ENCODE assay signal across 26 mouse cellular contexts in genomic region chr3:145947539-145948204, GRCm38 (mm10). TPM values are rescaled to one million over a fixed set of nuclear protein-coding genes. Genes with fewer than 3 reads are reported as not detected.
DNase-seq lines count a peak whose midpoint lies in the region; ATAC-seq lines count a peak whose summit lies in the region.
"Had no signal": no experiment of that assay in that cellular context is flagged by ENCODE, and none has a peak within 500 bp of the region (broad histone marks: within the 10 kb centered on the region; RNA-seq: fewer than 3 reads in every experiment).

No protein-coding gene starts in this region.

- peak; percentile 68 for ATAC-seq in forebrain, embryonic 12.5 days (ENCODE audit: low FRiP score)
- ATAC-seq in heart, embryonic 15.5 days (replicated peaks; ENCODE audit: insufficient number of reproducible peaks, insufficient read depth, low FRiP score, low read depth): no peak
- ATAC-seq in heart, embryonic 11.5 days (replicated peaks; ENCODE audit: insufficient number of reproducible peaks, low FRiP score, low TSS enrichment): no peak
- peak; percentile 74 for ATAC-seq in forebrain, embryonic 15.5 days (replicated peaks)
- ATAC-seq: intestine, embryonic 16.5 days; liver, embryonic 12.5 days; liver, postnatal 0 days; lung, postnatal 0 days; midbrain, embryonic 13.5 days had no signal

- no peaks in the 10 kb centered on the region for H3K9me3 ChIP-seq in forebrain, embryonic 12.5 days
- H3K9me3 ChIP-seq in forebrain, embryonic 10.5 days: no peaks in the 10 kb centered on the region
- H3K9me3 ChIP-seq in heart, embryonic 15.5 days (replicated peaks): no peaks in the 10 kb centered on the region
- H3K9me3 ChIP-seq in heart, embryonic 11.5 days (replicated peaks; ENCODE audit: control insufficient read depth, low read length): no peaks in the 10 kb centered on the region
- H3K9me3 ChIP-seq in forebrain, embryonic 15.5 days: no peaks in the 10 kb centered on the region
- H3K9me3 ChIP-seq: liver, embryonic 12.5 days; megakaryocyte, embryonic 14.5 days; midbrain, embryonic 13.5 days had no signal

- no peak overlapping the region for H3K9ac ChIP-seq in forebrain, embryonic 12.5 days
- H3K9ac ChIP-seq in heart, embryonic 15.5 days: no peak overlapping the region
- no peak overlapping the region for H3K9ac ChIP-seq in heart, embryonic 11.5 days (ENCODE audit: low read depth, low read length)
- H3K9ac ChIP-seq in forebrain, embryonic 15.5 days (replicated peaks): no peak overlapping the region
- H3K9ac ChIP-seq: liver, embryonic 12.5 days; liver, postnatal 0 days; midbrain, embryonic 13.5 days had no signal

- DNase-seq in forebrain, embryonic 10.5 days (ENCODE audit: extremely low spot score, low spot score): no peak
- peak; percentile 65 for DNase-seq in Muller cell, postnatal 12 days (ENCODE audit: inconsistent ontology term)
- DNase-seq in testis, postnatal 14 days (ENCODE audit: low spot score): no peak
- no peak for DNase-seq in right cerebral cortex, postnatal 10 days (ENCODE audit: low spot score in 2 of 2)
- DNase-seq: adrenal gland, adult 2 months; adrenal gland, postnatal 36 days; cerebellum, adult 2 months; cerebellum, postnatal 14 days; gastrocnemius, postnatal 10 days; kidney, adult 8-10 months; layer of hippocampus, postnatal 36 days; left cerebral cortex, postnatal 4 days; liver, postnatal 0 days; lung, postnatal 4 days; right cerebral cortex, postnatal 4 days; thymus, postnatal 4 days had no signal

- peaks cover 16% of the 10 kb centered on the region for H3K36me3 ChIP-seq in forebrain, embryonic 12.5 days (replicated peaks)
- peaks cover 33% of the 10 kb centered on the region for H3K36me3 ChIP-seq in forebrain, embryonic 10.5 days (replicated peaks)
- peaks cover 23% of the 10 kb centered on the region for H3K36me3 ChIP-seq in heart, embryonic 15.5 days
- H3K36me3 ChIP-seq in heart, embryonic 11.5 days (ENCODE audit: control insufficient read depth, insufficient read depth, low read length): peaks cover 9% of the 10 kb centered on the region; the same call in 1 of the 2 replicates
- peaks cover 22% of the 10 kb centered on the region for H3K36me3 ChIP-seq in forebrain, embryonic 15.5 days

- H3K4me2 ChIP-seq in forebrain, embryonic 12.5 days: no peak overlapping the region
- H3K4me2 ChIP-seq in heart, embryonic 15.5 days: no peak overlapping the region
- H3K4me2 ChIP-seq in heart, embryonic 11.5 days: no peak overlapping the region
- no peak overlapping the region for H3K4me2 ChIP-seq in forebrain, embryonic 15.5 days (replicated peaks)
- H3K4me2 ChIP-seq: liver, embryonic 12.5 days; midbrain, embryonic 13.5 days had no signal

- H3K27me3 ChIP-seq in forebrain, embryonic 12.5 days: peaks cover 22% of the 10 kb centered on the region
- peaks cover 28% of the 10 kb centered on the region for H3K27me3 ChIP-seq in forebrain, embryonic 10.5 days (ENCODE audit: poor library complexity, severe bottlenecking)
- no peaks in the 10 kb centered on the region for H3K27me3 ChIP-seq in heart, embryonic 15.5 days
- H3K27me3 ChIP-seq in heart, embryonic 11.5 days (ENCODE audit: control insufficient read depth, insufficient read depth, low read length): no peaks in the 10 kb centered on the region
- peaks cover 4% of the 10 kb centered on the region; the same call in 1 of the 2 replicates for H3K27me3 ChIP-seq in forebrain, embryonic 15.5 days
- H3K27me3 ChIP-seq: liver, embryonic 12.5 days; megakaryocyte, embryonic 14.5 days had no signal

- no peak overlapping the region for H3K27ac ChIP-seq in forebrain, embryonic 12.5 days
- H3K27ac ChIP-seq in forebrain, embryonic 10.5 days: no peak overlapping the region
- H3K27ac ChIP-seq in heart, embryonic 15.5 days: 0 out of 2 replicates have a peak overlapping the region, but pooled peaks have one; percentile 88
- H3K27ac ChIP-seq in heart, embryonic 11.5 days (ENCODE audit: low read depth, low read length): no peak overlapping the region
- no peak overlapping the region for H3K27ac ChIP-seq in forebrain, embryonic 15.5 days (replicated peaks)
- H3K27ac ChIP-seq: kidney, postnatal 0 days; liver, embryonic 12.5 days; midbrain, embryonic 13.5 days had no signal

- H3K4me3 ChIP-seq in forebrain, embryonic 12.5 days (replicated peaks): no peak overlapping the region
- no peak overlapping the region for H3K4me3 ChIP-seq in forebrain, embryonic 10.5 days
- H3K4me3 ChIP-seq in heart, embryonic 15.5 days: no peak overlapping the region
- H3K4me3 ChIP-seq in heart, embryonic 11.5 days (ENCODE audit: low read depth, low read length): no peak overlapping the region
- H3K4me3 ChIP-seq in forebrain, embryonic 15.5 days: no peak overlapping the region
- H3K4me3 ChIP-seq: liver, embryonic 12.5 days; megakaryocyte, embryonic 14.5 days; midbrain, embryonic 13.5 days had no signal

- WGBS in forebrain, embryonic 12.5 days: 26% methylated on average over 6 of the region's 6 CpGs
- WGBS in forebrain, embryonic 10.5 days: 34% methylated on average over 6 of the region's 6 CpGs
- 49% methylated on average over 6 of the region's 6 CpGs for WGBS in heart, embryonic 15.5 days
- WGBS in heart, embryonic 11.5 days (ENCODE audit: insufficient replicate concordance): 46% methylated on average over 6 of the region's 6 CpGs
- WGBS in forebrain, embryonic 15.5 days: 17% methylated on average over 6 of the region's 6 CpGs

- peaks cover 5% of the 10 kb centered on the region for H3K4me1 ChIP-seq in forebrain, embryonic 12.5 days
- H3K4me1 ChIP-seq in forebrain, embryonic 10.5 days: peaks cover 19% of the 10 kb centered on the region
- peaks cover 40% of the 10 kb centered on the region for H3K4me1 ChIP-seq in heart, embryonic 15.5 days (replicated peaks)
- peaks cover 22% of the 10 kb centered on the region for H3K4me1 ChIP-seq in heart, embryonic 11.5 days (ENCODE audit: control insufficient read depth, insufficient read depth, low read length)
- peaks cover 10% of the 10 kb centered on the region for H3K4me1 ChIP-seq in forebrain, embryonic 15.5 days

RNA-seq across cellular contexts. Expression of gene 2410004B18Rik, which starts 9.9 kb away (rescaled TPM):
- 63.0 and 64.4 TPM in 2 replicates for polyA plus RNA-seq in forebrain, embryonic 12.5 days (2016; fragmentation: Nextera tagmentation; extraction: Ambion mirVana)
- 49.0 and 51.5 TPM in 2 replicates for polyA plus RNA-seq in forebrain, embryonic 10.5 days (2016; fragmentation: Nextera tagmentation; extraction: Ambion mirVana)
- polyA plus RNA-seq in heart, embryonic 15.5 days (2015; fragmentation: Nextera tagmentation; extraction: Ambion mirVana): 39.3 and 45.4 TPM in 2 replicates
- polyA plus RNA-seq in heart, embryonic 11.5 days (2014; fragmentation: Nextera tagmentation; extraction: Ambion mirVana): 44.0 and 47.1 TPM in 2 replicates
- polyA plus RNA-seq in forebrain, embryonic 15.5 days (2015; fragmentation: Nextera tagmentation; extraction: Ambion mirVana): 71.1 and 80.1 TPM in 2 replicates

RNA-seq across cellular contexts. Expression of gene Bcl10, which starts 25.1 kb away (rescaled TPM):
- 50.7 and 50.8 TPM in 2 replicates for polyA plus RNA-seq in forebrain, embryonic 12.5 days (2016; fragmentation: Nextera tagmentation; extraction: Ambion mirVana)
- polyA plus RNA-seq in forebrain, embryonic 10.5 days (2016; fragmentation: Nextera tagmentation; extraction: Ambion mirVana): 46.5 and 46.8 TPM in 2 replicates
- 38.2 and 38.5 TPM in 2 replicates for polyA plus RNA-seq in heart, embryonic 15.5 days (2015; fragmentation: Nextera tagmentation; extraction: Ambion mirVana)
- 45.9 and 46.4 TPM in 2 replicates for polyA plus RNA-seq in heart, embryonic 11.5 days (2014; fragmentation: Nextera tagmentation; extraction: Ambion mirVana)
- 41.3 and 42.4 TPM in 2 replicates for polyA plus RNA-seq in forebrain, embryonic 15.5 days (2015; fragmentation: Nextera tagmentation; extraction: Ambion mirVana)

RNA-seq across cellular contexts. Expression of gene Syde2, which starts 40.0 kb away (rescaled TPM):
- polyA plus RNA-seq in forebrain, embryonic 12.5 days (2016; fragmentation: Nextera tagmentation; extraction: Ambion mirVana): 0.97 and 1.5 TPM in 2 replicates
- 1.2 and 1.5 TPM in 2 replicates for polyA plus RNA-seq in forebrain, embryonic 10.5 days (2016; fragmentation: Nextera tagmentation; extraction: Ambion mirVana)
- 8.3 and 8.6 TPM in 2 replicates for polyA plus RNA-seq in heart, embryonic 15.5 days (2015; fragmentation: Nextera tagmentation; extraction: Ambion mirVana)
- polyA plus RNA-seq in heart, embryonic 11.5 days (2014; fragmentation: Nextera tagmentation; extraction: Ambion mirVana): 5.3 and 5.8 TPM in 2 replicates
- 0.50 and 0.65 TPM in 2 replicates for polyA plus RNA-seq in forebrain, embryonic 15.5 days (2015; fragmentation: Nextera tagmentation; extraction: Ambion mirVana)

Comparison
In these comparisons a context has a peak if more than half of its experiments do, and no peak if none do; other contexts are left out.
1. ATAC-seq: peak in forebrain, embryonic 12.5 days (single experiment) and forebrain, embryonic 15.5 days (single experiment); none in heart, embryonic 15.5 days (single experiment) and heart, embryonic 11.5 days (single experiment).